Mouse (Mus musculus): ENCODE data around the gene Lhx1.

DNA sequence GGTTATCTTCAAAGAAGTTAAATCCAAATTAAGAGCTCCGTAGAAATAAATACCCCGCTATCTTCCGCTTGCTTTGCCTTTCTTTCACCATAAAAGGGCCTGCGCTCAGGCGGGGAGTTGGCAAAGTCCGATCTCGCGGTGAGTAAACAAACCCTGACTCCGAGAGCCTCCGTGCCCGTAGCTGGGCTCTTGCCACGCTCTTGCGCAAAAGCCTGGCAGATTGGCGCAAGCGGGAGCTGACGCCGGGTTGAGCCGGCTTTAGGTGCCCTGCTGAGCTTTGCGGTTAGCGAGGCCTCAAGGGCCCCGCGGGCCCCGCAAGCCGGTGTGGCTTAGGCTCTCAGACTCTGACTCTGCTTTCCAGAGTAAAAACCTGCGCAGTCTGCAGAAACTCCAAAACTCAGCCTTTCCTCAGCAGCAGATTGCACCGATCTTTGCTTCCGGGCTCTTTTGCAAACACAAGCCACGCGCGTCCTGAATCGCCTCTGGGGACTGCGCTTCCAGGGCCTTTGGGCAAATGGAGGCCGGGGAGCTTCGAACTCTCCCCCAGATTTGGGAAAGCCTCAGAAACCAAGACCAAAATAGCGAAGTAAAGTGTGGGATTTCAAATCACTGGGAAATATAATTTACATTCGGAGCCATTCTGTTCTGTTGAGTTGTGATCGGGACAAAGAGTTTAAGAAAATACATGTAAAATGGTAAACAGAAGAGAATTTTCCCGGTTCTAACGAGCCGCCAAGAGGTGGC lies 2.6 kb downstream of the Lhx1 start:
- no peak for TF ChIP-seq CTCF (IDR thresholded peaks at IDR 0.05; ENCODE audit: insufficient read depth, low read length)
- no peak for TF ChIP-seq POLR2A (IDR thresholded peaks at IDR 0.05; ENCODE audit: borderline replicate concordance, extremely low read depth, low read depth, low read length)

All from lung, adult 2 months (tissue).